Mouse (Mus musculus): ENCODE results near the gene Syne3.

- TF ChIP-seq CHD2 (IDR thresholded peaks at IDR 0.05; ENCODE audit: low read depth, low read length) (no peak), MAFK (IDR thresholded peaks at IDR 0.05; ENCODE audit: insufficient read depth, low read depth, low read length) (no peak), ZNF384 (IDR thresholded peaks at IDR 0.05; ENCODE audit: low read depth, low read length) (no peak), HCFC1 (IDR thresholded peaks at IDR 0.05; ENCODE audit: borderline replicate concordance, insufficient read depth, low read length) (no peak), ZC3H11A (IDR thresholded peaks at IDR 0.05; ENCODE audit: borderline replicate concordance, low read depth, low read length) (no peak)
These were observed 31.2 kb downstream of the Syne3 start for GRCm38 (mm10) chr12:104978420-104978819.
